Mouse (Mus musculus) liver, adult 2 months (tissue): ENCODE measurements at regions not wholly inside any gene's neighbourhood (a gene's known extent, or its start where the extent isn't known, plus 50 kb on each side); places are given as distances from the start of the nearest gene placed in this dataset.

Experiments
- CTCF ChIP-seq: fragments of 200-500 bp; IDR thresholded peaks from 2 replicates; pipeline ENCODE4 v1.5.1; 2011; ENCODE audit warnings: low read depth, low read length, control low read depth
- POLR2A ChIP-seq: fragments of 200-500 bp; IDR thresholded peaks from 2 replicates; pipeline ENCODE4 v1.6.1; 2011; ENCODE audit warnings: low read length, control low read depth; ENCODE audit not compliant: insufficient read depth; ENCODE audit errors: extremely low read depth

GRCm38 (mm10) chr2:19762996-19763395 lies 105.4 kb downstream of the Otud1 start:
- TF ChIP-seq CTCF (no peak), POLR2A (no peak)
